Mouse (Mus musculus): Measurements from ENCODE around the gene Rsad1.
A peak's percentile ranks its signal among the peaks of the same experiment; 100 is the strongest.

DNA sequence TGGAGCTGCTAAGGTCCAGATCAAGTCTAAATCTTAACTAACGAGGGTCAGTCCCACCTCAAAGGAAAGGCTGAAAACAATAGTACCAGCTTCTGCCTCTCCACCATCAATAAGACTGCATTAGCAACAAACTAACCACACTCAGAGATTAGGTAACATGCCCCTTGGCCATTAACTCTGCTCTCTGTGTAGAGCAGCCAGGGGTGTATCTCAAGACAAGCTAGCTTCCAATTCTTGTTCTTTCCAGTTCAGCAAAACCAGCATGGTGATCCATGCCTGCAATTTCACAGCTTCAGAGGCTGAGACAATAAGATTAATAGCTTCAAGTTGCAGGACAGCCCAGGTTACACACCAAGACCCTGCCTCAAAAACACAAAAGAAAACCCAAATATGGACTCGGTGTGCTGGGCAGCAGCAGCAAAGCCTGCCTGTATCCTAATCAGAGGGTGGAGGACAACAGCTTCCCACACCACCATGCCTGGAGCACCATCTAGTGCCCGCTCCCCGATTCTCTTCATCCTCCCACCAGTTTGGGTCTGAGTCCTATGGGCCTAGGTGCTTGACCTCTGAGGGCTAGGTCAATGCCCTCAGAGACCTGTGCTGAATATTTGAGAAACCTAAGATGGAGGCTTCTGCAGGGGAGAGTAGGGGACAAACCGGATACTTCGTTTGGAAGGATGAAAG is 49.5 kb upstream of the Rsad1 start:
- TF ChIP-seq CTCF (IDR thresholded peaks at IDR 0.05; ENCODE audit: low read depth), result peak; percentile 16; the same call in 1 of the 2 replicates
- no peak for TF ChIP-seq EP300 (IDR thresholded peaks at IDR 0.05; ENCODE audit: low read depth)
